Mouse (Mus musculus) limb, embryonic 12.5 days (tissue): Measurements from ENCODE around the gene Lsm2. TPM values are rescaled to one million over a fixed set of nuclear protein-coding genes. Genes with fewer than 3 reads are reported as not detected.
A peak's percentile ranks its signal among the peaks of the same experiment; 100 is the strongest.
"Not testable (repeated sequence)": the region's sequence is repeated elsewhere in the genome, so short reads cannot be mapped to it uniquely, and the experiment has no call there.

Experiments
- ATAC-seq: fragments of 200-750 bp; cut with Nextera tagmentation; 2 replicates; pipeline ENCODE4 v1.8.0; 2017; ENCODE audit warnings: low read depth, moderate TSS enrichment; ENCODE audit not compliant: insufficient number of reproducible peaks, insufficient read depth, low FRiP score, low TSS enrichment
- H3K27ac ChIP-seq: fragments of 300-500 bp; sonication (generic); 2 replicates; pipeline ENCODE4 v1.5.1; 2016; ENCODE audit warnings: mild to moderate bottlenecking, moderate library complexity
- H3K27me3 ChIP-seq: fragments of 300-500 bp; sonication (generic); 2 replicates; pipeline ENCODE4 v1.6.1; 2016; ENCODE audit warnings: mild to moderate bottlenecking, moderate library complexity
- H3K36me3 ChIP-seq: fragments of 300-500 bp; sonication (generic); 2 replicates; pipeline ENCODE4 v1.6.1; 2016; ENCODE audit warnings: mild to moderate bottlenecking, moderate library complexity
- H3K4me1 ChIP-seq: fragments of 300-500 bp; sonication (generic); replicated peaks from 2 replicates; pipeline ENCODE4 v1.6.1; 2016
- H3K4me2 ChIP-seq: fragments of 300-500 bp; sonication (generic); 2 replicates; pipeline ENCODE4 v1.6.1; 2016; ENCODE audit warnings: mild to moderate bottlenecking, moderate library complexity
- H3K4me3 ChIP-seq: fragments of 300-500 bp; sonication (generic); replicated peaks from 2 replicates; pipeline ENCODE4 v1.5.1; 2016; ENCODE audit warnings: mild to moderate bottlenecking
- H3K9ac ChIP-seq: fragments of 300-500 bp; sonication (generic); replicated peaks from 2 replicates; pipeline ENCODE4 v1.6.1; 2016; ENCODE audit warnings: mild to moderate bottlenecking, moderate library complexity
- H3K9me3 ChIP-seq: fragments of 300-500 bp; sonication (generic); 2 replicates; pipeline ENCODE4 v1.6.1; 2016; ENCODE audit warnings: mild to moderate bottlenecking, moderate library complexity
- WGBS: fragments of 180-500 bp; shearing (Covaris S2); methylation state at CpG from one replicate; pipeline ENCODE4 v1.1.7; 2016; 5-methylcytosine and 5-hydroxymethylcytosine counted together
- polyA plus RNA-seq: library from polyadenylated mRNA; unstranded; fragments of >200 nt; fragmentation: Nextera tagmentation; extraction: Ambion mirVana; gene quantifications from 2 replicates; pipeline ENCODE4 v1.2.1, GENCODE M21; 2016

Gene Lsm2
- polyA plus RNA-seq, 1 experiment from 2014 or later: 234 TPM

DNA sequence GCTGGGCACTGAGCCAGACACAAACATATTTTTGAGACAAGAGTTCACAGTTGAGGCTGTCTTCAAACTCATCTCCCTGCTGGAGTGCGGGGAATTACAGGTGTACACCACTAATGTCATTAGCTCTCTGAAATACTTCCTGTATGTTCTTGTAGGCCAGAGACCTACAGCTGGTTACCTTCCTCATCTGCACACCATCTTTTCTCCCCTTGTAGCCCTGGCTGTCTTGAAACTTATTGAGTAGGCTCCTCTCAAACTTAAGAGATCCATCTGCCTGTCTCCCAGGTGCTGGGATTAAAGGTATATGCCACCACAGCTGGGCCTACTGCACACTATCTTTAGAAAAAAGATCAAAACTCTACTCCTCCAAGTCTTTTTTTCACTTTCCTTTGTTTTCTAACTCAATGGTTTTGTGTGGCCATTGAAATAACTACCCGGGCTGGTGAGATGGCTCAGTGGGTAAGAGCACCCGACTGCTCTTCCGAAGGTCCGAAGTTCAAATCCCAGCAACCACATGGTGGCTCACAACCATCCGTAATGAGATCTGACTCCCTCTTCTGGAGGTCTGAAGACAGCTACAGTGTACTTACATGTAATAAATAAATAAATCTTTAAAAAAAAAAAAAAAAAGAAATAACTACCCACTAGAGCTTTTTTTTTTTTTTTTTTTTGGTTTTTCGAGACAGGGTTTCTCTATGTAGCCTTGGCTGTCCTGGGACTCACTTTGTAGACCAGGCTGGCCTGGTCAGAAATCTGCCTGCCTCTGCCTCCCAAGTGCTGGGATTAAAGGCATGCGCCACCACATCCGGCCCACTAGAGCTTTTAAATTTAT lies 32.7 kb upstream of the Lsm2 start:
- not testable (repeated sequence) for H3K4me1 ChIP-seq, ATAC-seq, H3K4me2 ChIP-seq, H3K27me3 ChIP-seq, H3K9me3 ChIP-seq, H3K9ac ChIP-seq
- H3K27ac ChIP-seq: peak overlapping the region; percentile 96; the same call in 1 of the 2 replicates
- 63% methylated on average over 9 of the region's 9 CpGs for WGBS
- H3K36me3 ChIP-seq: peaks cover 22% of the 10 kb centered on the region
- 0 out of 2 replicates have a peak overlapping the region, but pooled peaks have one; percentile 97 for H3K4me3 ChIP-seq

DNA sequence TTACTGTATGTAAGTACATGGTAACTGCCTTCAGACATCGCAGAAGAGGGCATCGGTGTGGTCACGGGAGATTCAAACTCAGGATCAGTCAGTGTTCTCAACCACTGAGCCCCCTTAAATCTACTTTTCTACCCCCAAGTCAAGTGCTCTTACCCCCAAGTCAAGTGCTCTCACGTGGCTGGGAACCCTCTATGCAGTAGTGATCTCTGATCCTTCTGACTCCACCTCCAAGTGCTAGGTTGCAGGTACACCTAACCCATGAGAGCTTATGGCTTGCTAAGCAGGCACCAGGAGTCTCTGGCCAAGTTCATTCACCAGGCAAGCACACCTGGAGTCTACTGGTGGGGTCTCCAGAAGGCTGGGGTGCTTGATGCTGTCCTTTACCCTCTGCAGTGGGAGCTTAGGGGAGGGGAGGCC lies 32.1 kb upstream of the Lsm2 start:
- ATAC-seq: no peak
- H3K36me3 ChIP-seq: peaks cover 22% of the 10 kb centered on the region
- peak overlapping the region; percentile 96 for H3K27ac ChIP-seq
- H3K4me1 ChIP-seq: peaks cover 9% of the 10 kb centered on the region
- H3K4me2 ChIP-seq: 0 out of 2 replicates have a peak overlapping the region, but pooled peaks have one; percentile 4
- 32% methylated on average over 4 of the region's 4 CpGs for WGBS
- no peak overlapping the region for H3K9ac ChIP-seq
- no peaks in the 10 kb centered on the region for H3K9me3 ChIP-seq
- no peaks in the 10 kb centered on the region for H3K27me3 ChIP-seq
- H3K4me3 ChIP-seq: 0 out of 2 replicates have a peak overlapping the region, but pooled peaks have one; percentile 97

- H3K27ac ChIP-seq: peak overlapping the region; percentile 96
- peak overlapping the region; percentile 97 for H3K4me2 ChIP-seq
- peak overlapping the region; percentile 99 for H3K9ac ChIP-seq
- peaks cover 11% of the 10 kb centered on the region for H3K27me3 ChIP-seq
- H3K4me3 ChIP-seq: peak overlapping the region; percentile 97
- ATAC-seq: no peak
- no peaks in the 10 kb centered on the region for H3K9me3 ChIP-seq
- peaks cover 9% of the 10 kb centered on the region for H3K4me1 ChIP-seq
- H3K36me3 ChIP-seq: peaks cover 22% of the 10 kb centered on the region
- WGBS: 22% methylated on average over 10 of the region's 10 CpGs
Observed at GRCm38 (mm10) chr17:34950514-34951455, 30.9 kb upstream of the Lsm2 start.

- Histone ChIP-seq H3K4me3 (peak overlapping the region; percentile 97), H3K27ac (peak overlapping the region; percentile 96), H3K9ac (peak overlapping the region; percentile 99), H3K36me3 (peaks cover 22% of the 10 kb centered on the region), H3K4me2 (peak overlapping the region; percentile 97), H3K4me1 (peaks cover 9% of the 10 kb centered on the region), H3K27me3 (peaks cover 18% of the 10 kb centered on the region), H3K9me3 (no peaks in the 10 kb centered on the region)
- WGBS: under 1% methylated on average over 29 of the region's 29 CpGs
- no peak; the same call in 1 of the 2 replicates for ATAC-seq
Observed at GRCm38 (mm10) chr17:34951636-34952377, 29.9 kb upstream of the Lsm2 start.

DNA sequence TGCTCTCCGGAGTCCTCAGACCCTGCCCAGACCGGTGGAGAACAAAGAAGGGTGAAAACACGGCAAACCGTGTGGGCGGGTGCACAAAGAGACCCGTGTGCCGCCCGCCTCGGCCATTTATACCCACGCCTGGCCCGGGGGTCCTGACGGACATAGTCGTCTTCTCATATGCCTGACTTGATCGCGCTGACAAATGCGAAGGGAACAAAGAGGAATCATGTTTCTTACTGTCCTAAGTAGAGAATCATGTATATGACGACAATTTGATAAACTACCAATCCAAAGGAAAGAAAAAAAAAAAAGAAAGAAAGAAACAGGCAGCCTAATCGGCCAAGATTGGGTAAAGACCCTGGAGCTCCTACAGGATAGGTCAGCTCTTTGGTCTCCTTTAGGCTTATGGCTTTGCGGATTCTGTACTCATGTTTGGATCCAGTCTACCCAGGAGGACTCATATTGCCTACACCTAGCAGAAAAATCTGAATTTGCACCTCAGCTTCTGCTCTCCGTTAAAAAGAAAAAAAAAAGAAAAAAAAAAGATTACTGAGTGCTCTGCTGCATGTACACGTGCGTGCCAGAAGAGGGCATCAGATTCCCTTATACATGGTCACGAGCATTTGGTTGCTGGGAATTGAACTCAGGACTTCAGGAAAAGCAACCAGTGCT lies 29.2 kb upstream of the Lsm2 start:
- ATAC-seq: peak; percentile 77
- peak overlapping the region; percentile 96 for H3K27ac ChIP-seq
- peak overlapping the region; percentile 97 for H3K4me2 ChIP-seq
- H3K27me3 ChIP-seq: peaks cover 21% of the 10 kb centered on the region
- peaks cover 9% of the 10 kb centered on the region for H3K4me1 ChIP-seq
- under 1% methylated on average over 23 of the region's 23 CpGs for WGBS
- peak overlapping the region; percentile 99 for H3K9ac ChIP-seq
- H3K36me3 ChIP-seq: peaks cover 22% of the 10 kb centered on the region
- peak overlapping the region; percentile 97 for H3K4me3 ChIP-seq
- H3K9me3 ChIP-seq: no peaks in the 10 kb centered on the region

DNA sequence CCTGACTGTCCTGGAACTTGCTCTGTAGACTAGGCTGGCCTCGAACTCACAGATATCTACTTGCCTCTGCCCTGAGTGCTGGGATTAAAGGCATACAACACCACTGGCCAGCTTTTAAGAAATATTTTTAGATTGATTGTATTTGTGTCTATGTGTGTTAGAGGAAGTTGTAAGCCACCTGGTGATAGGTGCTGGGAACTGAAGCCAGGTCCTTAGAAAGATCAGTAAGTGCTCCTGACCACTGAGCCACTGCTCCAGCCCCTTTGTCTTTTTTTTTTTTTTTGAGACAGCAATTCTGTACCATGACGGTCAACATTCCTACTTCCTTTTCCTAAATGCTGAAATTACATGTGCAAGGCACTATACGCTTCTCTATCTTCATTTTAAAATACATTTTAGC lies 28.4 kb upstream of the Lsm2 start:
- Histone ChIP-seq H3K9ac (no peak overlapping the region), H3K4me3 (peak overlapping the region; percentile 97; the same call in 1 of the 2 replicates), H3K27me3 (peaks cover 21% of the 10 kb centered on the region), H3K36me3 (peaks cover 22% of the 10 kb centered on the region), H3K4me1 (peaks cover 9% of the 10 kb centered on the region), H3K9me3 (no peaks in the 10 kb centered on the region), H3K27ac (no peak overlapping the region), H3K4me2 (peak overlapping the region; percentile 97; the same call in 1 of the 2 replicates)
- no peak for ATAC-seq
- 88% methylated on average over 3 of the region's 3 CpGs for WGBS

DNA sequence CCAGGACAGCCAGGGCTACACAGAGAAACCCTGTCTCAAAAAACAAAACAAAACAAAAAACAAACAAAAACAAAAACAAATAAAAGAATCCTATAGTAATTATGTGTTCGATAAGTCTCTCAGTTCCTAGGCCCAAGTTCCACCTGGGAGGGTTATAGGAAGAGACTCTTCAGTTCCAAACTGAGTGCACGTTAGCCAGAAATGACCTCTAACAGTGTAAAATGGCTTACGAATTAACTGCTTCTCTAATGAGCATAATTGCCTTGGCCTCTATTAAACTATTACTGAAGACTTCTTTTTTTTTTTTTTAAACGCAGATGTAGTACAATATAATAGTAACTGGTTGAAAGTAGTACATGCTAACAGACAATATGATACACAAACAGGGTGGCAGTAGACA lies 27.8 kb upstream of the Lsm2 start:
- H3K4me2 ChIP-seq: no peak overlapping the region
- WGBS: 90% methylated on average over 4 of the region's 4 CpGs
- ATAC-seq: no peak
- no peak overlapping the region for H3K27ac ChIP-seq
- no peak overlapping the region for H3K4me3 ChIP-seq
- H3K36me3 ChIP-seq: peaks cover 22% of the 10 kb centered on the region
- peaks cover 21% of the 10 kb centered on the region for H3K27me3 ChIP-seq
- H3K9me3 ChIP-seq: no peaks in the 10 kb centered on the region
- H3K9ac ChIP-seq: no peak overlapping the region
- peaks cover 9% of the 10 kb centered on the region for H3K4me1 ChIP-seq

DNA sequence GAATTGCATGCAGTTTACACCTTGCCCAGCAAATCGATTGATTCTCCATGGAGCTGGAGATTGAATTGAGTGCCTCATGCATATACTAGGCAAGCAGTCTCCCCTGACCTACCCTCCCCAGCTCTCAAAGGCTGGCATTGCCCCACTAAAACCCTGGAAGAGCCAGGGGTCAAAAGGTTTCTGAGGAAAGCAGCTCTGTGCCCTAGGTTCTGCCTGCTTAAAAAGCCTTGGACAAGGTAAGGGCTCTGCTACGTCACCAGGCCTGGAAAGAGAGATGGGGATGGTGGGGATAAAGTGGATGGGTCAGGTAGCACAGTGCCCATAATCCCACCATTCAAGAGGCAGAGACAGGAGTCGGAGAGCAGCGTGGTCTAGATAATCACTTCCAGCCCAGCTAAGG lies 26.8 kb upstream of the Lsm2 start:
- no peak for ATAC-seq
- 0 out of 2 replicates have a peak overlapping the region, but pooled peaks have one; percentile 12 for H3K9ac ChIP-seq
- WGBS: 70% methylated on average over 4 of the region's 4 CpGs

DNA sequence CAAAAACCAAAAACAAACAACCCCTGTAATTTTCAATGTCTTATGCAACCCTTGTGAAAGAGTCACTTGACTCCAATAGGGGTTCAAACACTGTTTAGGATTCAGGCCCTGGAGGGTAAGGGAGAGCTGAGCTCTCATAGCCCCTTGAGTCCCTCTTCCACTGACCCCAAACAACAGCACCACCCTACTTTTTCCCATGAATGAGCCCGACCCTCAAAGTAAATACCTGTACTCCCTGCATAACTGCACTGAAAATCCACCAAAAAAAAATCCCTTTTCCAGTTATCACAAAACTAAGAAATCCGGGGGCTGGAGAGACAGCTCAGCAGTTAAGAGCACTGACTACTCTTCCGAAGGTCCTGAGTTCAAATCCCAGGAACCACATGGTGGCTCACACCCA lies 25.8 kb upstream of the Lsm2 start:
- H3K27me3 ChIP-seq: peaks cover 21% of the 10 kb centered on the region
- peaks cover 9% of the 10 kb centered on the region for H3K4me1 ChIP-seq
- 80% methylated on average over 3 of the region's 3 CpGs for WGBS
- peaks cover 6% of the 10 kb centered on the region for H3K36me3 ChIP-seq
- no peak overlapping the region for H3K4me2 ChIP-seq
- ATAC-seq: no peak
- H3K4me3 ChIP-seq: no peak overlapping the region
- H3K9me3 ChIP-seq: no peaks in the 10 kb centered on the region
- no peak overlapping the region for H3K27ac ChIP-seq
- 0 out of 2 replicates have a peak overlapping the region, but pooled peaks have one; percentile 23 for H3K9ac ChIP-seq

More for the DNA sequence above, 26.8 kb upstream of the Lsm2 start:
- no peak overlapping the region for H3K4me3 ChIP-seq
- no peak overlapping the region for H3K4me2 ChIP-seq
- no peak overlapping the region for H3K27ac ChIP-seq
- peaks cover 21% of the 10 kb centered on the region for H3K27me3 ChIP-seq
- no peaks in the 10 kb centered on the region for H3K9me3 ChIP-seq
- peaks cover 11% of the 10 kb centered on the region for H3K4me1 ChIP-seq
- H3K36me3 ChIP-seq: peaks cover 16% of the 10 kb centered on the region

GRCm38 (mm10) chr17:34956340-34956739 lies 25.3 kb upstream of the Lsm2 start:
- Histone ChIP-seq H3K9ac (no peak overlapping the region), H3K9me3 (no peaks in the 10 kb centered on the region), H3K27me3 (peaks cover 24% of the 10 kb centered on the region), H3K36me3 (0 out of 2 replicates have a peak, but pooled peaks cover 3% of the 10 kb centered on the region), H3K4me2 (no peak overlapping the region), H3K4me3 (no peak overlapping the region), H3K27ac (no peak overlapping the region), H3K4me1 (peaks cover 8% of the 10 kb centered on the region)
- no peak for ATAC-seq
- WGBS: 40% methylated on average over 1 of the region's 1 CpGs
